Mouse (Mus musculus): Measurements from ENCODE around the gene Pgam5. TPM values are rescaled to one million over a fixed set of nuclear protein-coding genes. Genes with fewer than 3 reads are reported as not detected.
A peak's percentile ranks its signal among the peaks of the same experiment; 100 is the strongest.

The Pgam5 gene
- total RNA-seq, 2 experiments from 2014 or later: 63.9 to 71.6 TPM

DNA sequence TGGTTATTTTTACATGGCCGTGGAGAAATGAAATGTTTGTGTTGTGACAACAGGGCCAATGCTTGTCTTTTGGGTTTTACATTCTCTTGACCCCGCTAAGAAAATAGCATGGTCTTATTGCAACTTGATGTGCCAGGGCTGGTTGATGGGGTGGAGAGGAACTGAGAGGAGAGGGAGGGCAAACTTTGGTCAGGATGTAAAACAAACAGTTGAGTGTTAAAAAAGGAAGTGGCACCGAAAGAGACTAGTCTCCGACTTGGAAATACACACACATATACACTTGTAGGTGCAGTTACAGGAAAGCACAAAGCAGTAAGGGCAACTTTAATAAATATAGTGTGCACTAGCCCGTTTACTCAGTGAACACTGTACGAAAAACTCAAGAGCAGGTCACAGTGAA lies 37.4 kb downstream of the Pgam5 start:
- intact Hi-C loops (cut with DNase I): no loop called here
- DNase-seq (ENCODE audit: low spot score in 2 of 2): no peak

- peak in 1 of 2 experiments; percentile 11 for DNase-seq (ENCODE audit: low spot score in 2 of 2)
- intact Hi-C loops (cut with DNase I): no loop called here
These were observed 38.1 kb downstream of the Pgam5 start for GRCm38 (mm10) chr5:110231638-110232037.

GRCm38 (mm10) chr5:110230780-110231461 lies 38.8 kb downstream of the Pgam5 start, which contains the start of gene Ankle2:
Gene Ankle2 (plus strand): TSS chr5:110231004.
- peak; percentile 93 for DNase-seq (ENCODE audit: low spot score in 2 of 2)
- intact Hi-C loops (cut with DNase I): no loop called here

GRCm38 (mm10) chr5:110230401-110230779 lies 39.3 kb downstream of the Pgam5 start:
- intact Hi-C loops (cut with DNase I): no loop called here
- peak in 1 of 2 experiments; percentile 9 for DNase-seq (ENCODE audit: low spot score in 2 of 2)

GRCm38 (mm10) chr5:110227336-110227883 lies 42.3 kb downstream of the Pgam5 start:
- intact Hi-C loops (cut with DNase I): no loop called here
- no peak for DNase-seq (ENCODE audit: low spot score in 2 of 2)

GRCm38 (mm10) chr5:110225056-110225455 lies 44.7 kb downstream of the Pgam5 start:
- DNase-seq (ENCODE audit: low spot score in 2 of 2): no peak
- intact Hi-C loops (cut with DNase I): no loop called here

- intact Hi-C loops (cut with DNase I): no loop called here
- no peak for DNase-seq (ENCODE audit: low spot score in 2 of 2)
These were observed 47.0 kb downstream of the Pgam5 start for GRCm38 (mm10) chr5:110222757-110223156.

DNA sequence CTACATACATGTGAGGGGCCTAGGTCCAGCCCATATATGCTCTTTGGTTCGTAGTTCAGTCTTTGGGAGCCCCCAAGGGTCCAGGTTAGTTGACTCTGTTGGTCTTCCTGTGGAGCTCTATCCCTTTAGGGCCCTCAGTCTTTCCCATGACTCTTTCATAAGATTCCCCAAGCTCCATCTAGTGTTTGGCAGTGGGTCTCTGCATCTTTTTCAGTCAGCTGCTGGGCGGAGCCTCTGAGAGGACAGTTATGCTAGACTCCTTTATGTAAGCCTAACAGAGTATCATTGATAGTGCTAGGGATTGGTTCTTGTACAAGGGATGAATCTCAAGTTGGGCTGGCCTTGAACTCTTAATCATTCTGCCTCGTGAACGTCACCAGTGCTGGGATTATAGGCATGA lies 49.4 kb downstream of the Pgam5 start:
- no peak for DNase-seq (ENCODE audit: low spot score in 2 of 2)
- intact Hi-C loops (cut with DNase I): no loop called here

DNA sequence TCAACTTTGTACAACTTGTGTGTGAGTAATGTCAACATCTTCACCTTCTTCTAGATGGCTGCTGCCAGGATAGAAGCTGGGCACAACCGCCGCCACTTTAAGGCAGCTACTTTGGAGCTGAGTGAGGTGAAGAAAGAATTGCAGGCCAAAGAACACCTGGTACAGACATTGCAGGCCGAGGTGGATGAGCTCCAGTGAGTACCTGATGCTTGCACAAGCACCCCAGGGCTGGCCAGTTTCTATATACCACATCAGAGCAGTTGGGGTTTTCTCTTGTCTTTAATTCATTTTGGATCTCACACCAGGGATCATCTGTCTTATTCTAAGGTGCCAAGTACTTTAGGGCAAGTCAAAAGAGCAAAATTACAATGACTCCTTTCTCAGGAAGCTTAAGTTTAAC lies 52.9 kb downstream of the Pgam5 start:
- no peak for DNase-seq (ENCODE audit: low spot score in 2 of 2)
- intact Hi-C loops (cut with DNase I): no loop called here

DNA sequence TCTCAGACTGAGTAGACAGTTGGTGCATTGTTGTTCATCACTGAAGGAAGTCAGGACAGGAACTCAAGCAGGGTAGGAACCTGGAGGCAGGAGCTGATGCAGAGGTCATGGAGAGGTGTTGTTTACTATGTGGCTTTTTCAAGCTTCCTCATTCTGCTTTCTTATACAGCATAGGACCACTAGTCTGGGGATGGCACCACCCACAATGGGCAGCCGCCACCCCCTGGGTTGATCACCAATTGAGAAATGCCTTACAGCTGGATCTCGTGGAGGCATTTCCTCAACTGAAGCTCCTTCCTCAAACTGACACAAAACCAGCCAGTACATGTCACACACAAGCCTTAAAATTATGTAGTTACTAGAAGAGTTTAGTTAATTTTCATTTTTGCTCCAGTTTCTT lies 58.4 kb downstream of the Pgam5 start:
- DNase-seq (ENCODE audit: low spot score in 2 of 2): no peak
- intact Hi-C loops (cut with DNase I): loop anchor here (5.0 kb wide), 1 partner anchor 46 kb away; no protein-coding TSS in a partner anchor

Other genes with a start within 250 kb of the Pgam5 start
- 10 to 100 TPM in 1 of 2 experiments, 1 to 10 TPM in 1; 4.2 to 10.7 TPM for gene Gm17655, start 197.4 kb downstream of the Pgam5 start, total RNA-seq (2021)
- under 1 TPM; 0.42 to 0.53 TPM for gene Gm35315, start 175.5 kb downstream of the Pgam5 start, total RNA-seq (2021)
- 1 to 10 TPM; 8.6 to 8.7 TPM for gene Plcxd1, start 169.9 kb downstream of the Pgam5 start, total RNA-seq (2021)
- gene Gtpbp6, start 161.7 kb downstream of the Pgam5 start, total RNA-seq (2021): 10 to 100 TPM; 84.2 to 85.4 TPM
- 10 to 100 TPM; 15.7 to 17.3 TPM for gene Zfp605, start 159.8 kb downstream of the Pgam5 start, total RNA-seq (2021)
- gene Chfr, start 134.1 kb downstream of the Pgam5 start, total RNA-seq (2021): 10 to 100 TPM; 59.7 to 69.1 TPM
- gene Golga3, start 93.2 kb downstream of the Pgam5 start, total RNA-seq (2021): 10 to 100 TPM; 38.5 to 44.6 TPM
- 10 to 100 TPM; 28.7 to 29.5 TPM for gene Ankle2, start 38.9 kb downstream of the Pgam5 start, total RNA-seq (2021)
- 1 to 10 TPM; 4.7 to 6.2 TPM for gene Pxmp2, start 16.3 kb upstream of the Pgam5 start, total RNA-seq (2021)
- gene Pole, start 16.4 kb upstream of the Pgam5 start, total RNA-seq (2021): 1 to 10 TPM; 1.3 to 2.5 TPM
- under 1 TPM; 0.37 to 0.38 TPM for gene P2rx2, start 73.3 kb upstream of the Pgam5 start, total RNA-seq (2021)
- gene Lrcol1, start 74.8 kb upstream of the Pgam5 start, total RNA-seq (2021): not detected
- gene Fbrsl1, start 178.6 kb upstream of the Pgam5 start, total RNA-seq (2021): 10 to 100 TPM; 75.8 to 81.9 TPM

Measured in left cerebral cortex, postnatal 14 days (tissue).